Mouse (Mus musculus) retina, adult 2 months (tissue): ENCODE measurements around the gene Taar1.

ENCODE experiments used
- DNase-seq: peaks from one replicate; pipeline ENCODE4 v3.0.0-alpha.2; 2012; ENCODE audit warnings: low read depth, low spot score

Gene Taar1

GRCm38 (mm10) chr10:23920056-23920455, at the start of gene Taar1:
TSS of gene Taar1 (plus strand) at chr10:23920356.
- DNase-seq = no peak

- DNase-seq = no peak
These were observed 39.5 kb upstream of the Taar1 start for GRCm38 (mm10) chr10:23880695-23881094.

DNA sequence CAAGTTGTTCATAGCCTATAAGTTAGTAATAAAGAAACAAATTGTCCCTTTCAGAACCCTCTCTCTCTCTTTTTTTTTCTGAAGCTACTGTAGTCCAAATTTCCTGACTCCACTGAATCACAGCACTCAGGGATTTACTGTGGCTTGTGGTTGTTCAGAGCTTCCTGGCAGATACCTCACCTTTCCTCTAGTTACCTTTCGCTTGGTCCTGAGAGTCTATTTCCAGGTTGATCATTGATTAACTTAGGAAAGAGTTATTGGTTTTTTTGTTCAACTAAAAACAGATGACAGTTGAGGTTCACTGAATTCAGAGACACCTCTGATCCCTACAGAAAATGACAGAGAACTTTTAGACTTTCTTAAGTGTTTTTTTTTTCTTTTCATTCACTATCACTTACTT, 35.2 kb upstream of the Taar1 start:
- no peak for DNase-seq

- no peak for DNase-seq
These were observed 34.1 kb upstream of the Taar1 start for GRCm38 (mm10) chr10:23886060-23886459.

GRCm38 (mm10) chr10:23892987-23893386, 27.2 kb upstream of the Taar1 start:
- DNase-seq = no peak

GRCm38 (mm10) chr10:23894601-23895349, 25.4 kb upstream of the Taar1 start, which contains the start of gene Vnn1:
TSS of gene Vnn1 (plus strand) at chr10:23894688.
- DNase-seq = no peak

DNA sequence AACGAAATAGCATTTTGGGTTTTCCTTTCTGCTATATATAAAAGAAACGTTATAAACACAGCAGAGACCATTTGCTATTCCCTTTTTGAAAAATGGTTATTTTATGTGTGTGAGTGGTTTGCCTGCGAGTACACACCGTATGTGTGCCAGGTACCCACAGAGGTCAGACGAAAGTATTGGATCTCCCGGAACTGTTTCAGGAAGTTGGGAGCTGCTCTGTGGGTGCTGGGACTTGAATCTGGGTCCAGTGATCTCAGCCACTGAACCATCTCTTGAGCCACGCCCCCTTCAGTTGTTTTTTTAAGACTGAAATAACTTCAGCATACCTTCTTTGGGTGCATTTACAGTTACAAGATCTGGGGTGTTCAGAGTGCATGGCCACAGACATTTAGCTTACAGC, 24.8 kb upstream of the Taar1 start:
- DNase-seq = no peak

DNA sequence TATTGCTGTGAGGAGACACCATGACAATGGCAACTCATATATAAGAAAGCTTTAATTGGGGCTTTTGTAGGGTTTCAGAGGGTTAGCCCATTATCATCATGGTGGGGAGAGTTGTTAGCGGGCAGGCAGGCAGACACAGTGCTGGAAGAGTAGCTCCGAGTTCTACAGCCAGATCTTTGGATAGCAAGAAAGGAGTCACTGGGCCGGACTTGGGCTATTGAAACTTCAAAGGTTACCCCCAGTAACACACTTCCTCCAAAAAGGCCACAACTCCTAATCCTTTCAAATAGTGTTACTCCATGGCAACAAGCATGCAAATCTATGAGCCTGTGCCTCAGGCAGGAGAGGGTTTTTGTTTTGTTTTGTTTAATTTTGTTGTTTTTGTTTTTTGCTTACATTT, 19.0 kb upstream of the Taar1 start:
- no peak for DNase-seq

DNA sequence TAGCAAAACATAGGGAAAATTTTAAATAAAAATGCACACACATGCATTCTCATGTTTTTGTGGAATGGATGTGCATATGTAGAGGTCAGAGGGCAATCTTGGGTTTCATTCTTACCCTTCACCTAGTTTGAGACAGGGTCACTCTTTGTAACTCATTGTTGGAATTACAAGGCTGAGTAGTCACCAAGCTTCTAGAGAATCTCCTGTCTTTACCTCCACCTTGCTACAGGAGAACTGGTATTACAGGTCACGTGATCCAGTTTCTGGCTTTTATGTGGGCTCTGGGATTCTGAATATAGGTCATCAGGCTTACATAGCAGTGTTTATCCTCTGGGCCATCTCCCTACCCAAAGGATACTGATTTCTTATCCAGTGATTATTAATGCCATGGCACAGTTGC, 14.5 kb upstream of the Taar1 start:
- no peak for DNase-seq

- no peak for DNase-seq
These were observed 2.3 kb downstream of the Taar1 start for GRCm38 (mm10) chr10:23922468-23922867.

DNA sequence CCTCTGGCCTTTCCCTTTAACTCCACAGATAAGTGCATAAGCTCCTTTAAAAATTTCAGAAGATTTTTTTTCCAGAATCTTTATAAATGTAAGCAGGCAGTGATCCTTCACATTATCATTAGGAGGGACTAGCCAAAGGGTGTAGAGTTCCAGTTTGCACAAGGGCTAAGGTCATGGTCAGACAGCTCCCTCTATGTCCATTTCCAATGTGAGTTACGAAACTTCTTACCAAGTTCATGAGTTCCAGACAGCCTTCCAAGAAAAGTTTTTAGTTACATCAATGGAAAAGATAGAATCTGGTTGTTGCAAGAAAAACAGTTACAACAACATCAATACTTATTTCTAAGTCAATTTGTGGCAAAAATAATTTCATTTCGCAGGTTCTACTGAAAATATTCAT, 3.8 kb downstream of the Taar1 start:
- no peak for DNase-seq

GRCm38 (mm10) chr10:23937613-23938012, 17.5 kb downstream of the Taar1 start:
- DNase-seq = no peak

- DNase-seq = no peak
These were observed 18.2 kb downstream of the Taar1 start, which contains the start of gene Taar2 for GRCm38 (mm10) chr10:23938312-23938711. TSS of gene Taar2 (plus strand) at chr10:23938572.

GRCm38 (mm10) chr10:23942465-23942864, 22.3 kb downstream of the Taar1 start:
- no peak for DNase-seq

- no peak for DNase-seq
These were observed 27.9 kb downstream of the Taar1 start for GRCm38 (mm10) chr10:23948026-23948425.

DNA sequence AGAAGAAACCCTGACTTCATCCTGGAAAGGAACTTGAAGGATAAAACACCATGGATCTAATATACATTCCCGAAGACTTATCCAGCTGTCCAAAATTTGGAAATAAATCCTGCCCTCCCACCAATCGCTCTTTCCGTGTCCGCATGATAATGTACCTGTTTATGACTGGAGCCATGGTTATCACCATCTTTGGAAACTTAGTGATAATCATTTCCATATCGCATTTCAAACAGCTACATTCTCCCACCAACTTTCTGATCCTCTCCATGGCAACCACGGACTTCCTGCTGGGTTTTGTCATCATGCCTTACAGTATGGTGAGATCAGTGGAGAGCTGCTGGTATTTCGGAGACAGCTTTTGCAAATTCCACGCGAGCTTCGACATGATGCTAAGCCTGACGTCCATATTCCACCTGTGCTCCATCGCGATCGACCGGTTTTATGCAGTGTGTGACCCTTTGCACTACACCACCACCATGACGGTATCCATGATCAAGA, 29.4 kb downstream of the Taar1 start, which contains the start of gene Taar3:
Gene Taar3 (plus strand): TSS at position 51 of the 498 bp plus-strand sequence.
- no peak for DNase-seq

GRCm38 (mm10) chr10:23951714-23952113, 31.6 kb downstream of the Taar1 start:
- no peak for DNase-seq

GRCm38 (mm10) chr10:23959071-23959470, 38.9 kb downstream of the Taar1 start:
- DNase-seq = no peak

DNA sequence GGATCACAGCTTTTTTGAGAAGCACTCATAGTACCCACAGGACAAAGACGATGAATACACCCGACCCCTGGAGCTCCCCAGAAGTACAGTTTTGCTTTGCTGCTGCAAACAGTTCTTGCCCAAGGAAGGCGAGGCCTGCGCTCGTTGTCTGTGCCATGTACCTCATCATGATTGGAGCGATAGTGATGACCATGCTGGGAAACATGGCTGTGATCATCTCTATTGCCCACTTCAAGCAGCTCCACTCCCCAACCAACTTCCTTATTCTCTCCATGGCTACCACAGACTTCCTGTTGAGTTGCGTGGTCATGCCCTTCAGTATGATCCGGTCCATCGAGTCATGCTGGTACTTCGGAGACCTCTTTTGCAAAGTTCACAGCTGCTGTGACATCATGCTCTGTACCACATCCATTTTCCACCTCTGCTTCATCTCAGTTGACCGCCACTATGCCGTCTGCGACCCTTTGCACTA, 40.3 kb downstream of the Taar1 start, which contains the start of gene Taar4:
Gene Taar4 (plus strand): TSS at position 51 of the 472 bp plus-strand sequence.
- DNase-seq = no peak

GRCm38 (mm10) chr10:23963444-23963843, 43.3 kb downstream of the Taar1 start:
- DNase-seq = no peak

GRCm38 (mm10) chr10:23964921-23965610, 44.9 kb downstream of the Taar1 start:
- no peak for DNase-seq

DNA sequence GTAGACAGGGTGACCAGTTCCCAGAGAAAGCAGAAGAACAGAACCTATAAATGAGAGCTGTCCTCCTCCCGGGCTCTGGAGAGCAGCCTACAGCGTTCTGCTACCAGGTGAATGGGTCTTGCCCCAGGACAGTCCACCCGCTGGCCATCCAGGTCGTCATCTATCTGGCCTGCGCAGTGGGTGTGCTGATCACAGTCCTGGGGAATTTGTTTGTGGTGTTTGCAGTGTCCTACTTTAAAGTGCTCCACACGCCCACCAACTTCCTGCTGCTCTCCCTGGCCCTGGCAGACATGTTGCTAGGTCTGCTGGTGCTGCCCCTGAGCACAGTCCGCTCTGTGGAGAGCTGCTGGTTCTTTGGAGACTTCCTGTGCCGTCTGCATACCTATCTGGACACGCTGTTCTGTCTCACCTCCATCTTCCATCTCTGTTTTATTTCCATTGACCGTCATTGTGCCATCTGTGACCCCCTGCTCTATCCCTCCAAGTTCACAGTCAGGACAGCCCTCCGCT, 50.6 kb downstream of the Taar1 start, which contains the start of gene Taar5:
Gene Taar5 (plus strand): TSS at position 51 of the 510 bp plus-strand sequence.
- DNase-seq = no peak
